Mouse (Mus musculus): ENCODE measurements around the gene Dnttip1. TPM values are rescaled to one million over a fixed set of nuclear protein-coding genes. Genes with fewer than 3 reads are reported as not detected.

Gene Dnttip1
- polyA plus RNA-seq, 1 experiment from 2014 or later = 56.9 TPM

DNA sequence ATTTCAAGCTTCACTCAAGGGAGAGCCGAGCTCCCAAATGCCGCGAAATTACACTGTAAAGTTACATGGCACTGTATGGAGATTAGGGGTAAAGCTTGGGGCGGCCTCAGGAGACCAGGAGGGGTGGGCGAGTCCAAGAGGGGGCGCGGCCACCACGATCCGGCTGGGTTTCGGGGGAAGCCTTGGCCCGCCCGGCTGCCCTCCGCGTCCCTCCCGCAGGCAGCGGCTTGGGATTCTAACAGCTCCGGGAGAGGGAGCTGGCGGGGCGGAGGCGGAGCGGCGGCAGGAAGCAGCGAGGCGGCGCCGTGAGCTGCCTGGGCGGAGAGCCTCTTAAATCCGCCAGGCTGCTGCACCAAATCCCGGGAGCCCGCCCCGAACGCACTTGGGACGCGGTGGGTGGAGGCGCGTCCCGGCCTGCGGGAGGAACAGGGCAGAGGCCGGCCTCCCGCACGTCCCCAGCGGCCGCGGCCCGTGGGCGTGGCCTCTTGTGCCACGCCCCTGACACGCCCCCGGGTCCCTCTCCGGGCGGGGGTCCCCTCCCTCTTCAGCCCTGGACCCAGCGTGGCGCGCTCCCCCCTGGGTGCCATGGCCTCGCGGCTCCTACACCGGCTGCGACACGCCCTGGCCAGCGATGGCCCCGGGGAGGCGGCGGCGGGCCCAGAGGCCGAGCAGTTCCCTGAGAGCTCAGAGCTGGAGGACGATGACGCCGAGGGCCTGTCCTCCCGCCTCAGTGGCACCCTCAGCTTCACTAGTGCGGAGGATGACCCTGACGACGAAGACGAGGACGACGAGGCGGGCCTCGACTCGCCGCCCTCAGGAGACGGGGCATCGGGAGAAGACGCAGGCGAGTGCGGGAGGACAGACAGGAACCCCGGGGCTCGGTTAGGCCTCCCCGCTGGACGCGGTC is 40.0 kb downstream of the Dnttip1 start, which contains the start of gene Snx21:
TSS of gene Snx21 (plus strand) at position 343 of the 907 bp plus-strand sequence.
- Histone ChIP-seq H3K4me3 (peak within 1 kb of the TSS; percentile 70), H3K27me3 (replicated peaks) (peaks cover 45% of the 10 kb centered on the region), H3K4me1 (peaks cover 53% of the 10 kb centered on the region), H3K27ac (peak within 1 kb of the TSS; percentile 73), H3K9me3 (replicated peaks) (no peaks in the 10 kb centered on the region), H3K36me3 (peaks cover 22% of the 10 kb centered on the region; the same call in 1 of the 2 replicates), H3K4me2 (peak within 1 kb of the TSS; percentile 99), H3K9ac (peak within 1 kb of the TSS; percentile 79)
- WGBS (ENCODE audit: insufficient replicate concordance) = 2% methylated on average over 84 of the region's 89 CpGs
- ATAC-seq = peak; percentile 88

GRCm38 (mm10) chr2:164786388-164786885 is 40.7 kb downstream of the Dnttip1 start:
- Histone ChIP-seq H3K4me2 (peak overlapping the region; percentile 99), H3K36me3 (peaks cover 29% of the 10 kb centered on the region), H3K27ac (peak overlapping the region; percentile 73), H3K27me3 (replicated peaks) (peaks cover 44% of the 10 kb centered on the region), H3K4me3 (peak overlapping the region; percentile 70), H3K9ac (peak overlapping the region; percentile 79), H3K9me3 (replicated peaks) (no peaks in the 10 kb centered on the region), H3K4me1 (peaks cover 55% of the 10 kb centered on the region)
- WGBS (ENCODE audit: insufficient replicate concordance) = 14% methylated on average over 15 of the region's 15 CpGs
- ATAC-seq = no peak

GRCm38 (mm10) chr2:164787032-164787431 is 41.2 kb downstream of the Dnttip1 start:
- H3K27ac ChIP-seq = no peak overlapping the region
- H3K9ac ChIP-seq = no peak overlapping the region
- ATAC-seq = no peak
- H3K4me3 ChIP-seq = 0 out of 2 replicates have a peak overlapping the region, but pooled peaks have one; percentile 70
- H3K27me3 ChIP-seq (replicated peaks) = peaks cover 38% of the 10 kb centered on the region
- peaks cover 35% of the 10 kb centered on the region for H3K36me3 ChIP-seq
- H3K4me2 ChIP-seq = peak overlapping the region; percentile 99
- H3K4me1 ChIP-seq = peaks cover 55% of the 10 kb centered on the region
- WGBS (ENCODE audit: insufficient replicate concordance) = 59% methylated on average over 3 of the region's 3 CpGs
- H3K9me3 ChIP-seq (replicated peaks) = no peaks in the 10 kb centered on the region

- Histone ChIP-seq H3K9ac (no peak overlapping the region), H3K9me3 (replicated peaks) (no peaks in the 10 kb centered on the region), H3K4me2 (no peak overlapping the region), H3K4me1 (peaks cover 55% of the 10 kb centered on the region), H3K36me3 (peaks cover 43% of the 10 kb centered on the region), H3K27me3 (replicated peaks) (peaks cover 36% of the 10 kb centered on the region), H3K4me3 (no peak overlapping the region), H3K27ac (no peak overlapping the region)
- no peak for ATAC-seq
- WGBS (ENCODE audit: insufficient replicate concordance) = 81% methylated on average over 10 of the region's 10 CpGs
These were observed 42.0 kb downstream of the Dnttip1 start for GRCm38 (mm10) chr2:164787779-164788178.

- ATAC-seq = peak; percentile 61
- Histone ChIP-seq H3K36me3 (peaks cover 49% of the 10 kb centered on the region), H3K4me2 (peak overlapping the region; percentile 24), H3K27me3 (replicated peaks) (peaks cover 36% of the 10 kb centered on the region), H3K9me3 (replicated peaks) (no peaks in the 10 kb centered on the region), H3K4me1 (peaks cover 59% of the 10 kb centered on the region), H3K9ac (peak overlapping the region; percentile 18; the same call in 1 of the 2 replicates), H3K4me3 (no peak overlapping the region), H3K27ac (peak overlapping the region; percentile 16; the same call in 1 of the 2 replicates)
- WGBS (ENCODE audit: insufficient replicate concordance) = 62% methylated on average over 4 of the region's 4 CpGs
These were observed 42.6 kb downstream of the Dnttip1 start for GRCm38 (mm10) chr2:164788411-164788810.

- Histone ChIP-seq H3K9ac (no peak overlapping the region), H3K9me3 (replicated peaks) (no peaks in the 10 kb centered on the region), H3K4me1 (peaks cover 53% of the 10 kb centered on the region), H3K27ac (no peak overlapping the region; the same call in 1 of the 2 replicates), H3K36me3 (peaks cover 65% of the 10 kb centered on the region), H3K27me3 (replicated peaks) (peaks cover 18% of the 10 kb centered on the region), H3K4me2 (no peak overlapping the region), H3K4me3 (no peak overlapping the region)
- 78% methylated on average over 4 of the region's 4 CpGs for WGBS (ENCODE audit: insufficient replicate concordance)
- no peak for ATAC-seq
These were observed 44.7 kb downstream of the Dnttip1 start for GRCm38 (mm10) chr2:164790451-164790850.

DNA sequence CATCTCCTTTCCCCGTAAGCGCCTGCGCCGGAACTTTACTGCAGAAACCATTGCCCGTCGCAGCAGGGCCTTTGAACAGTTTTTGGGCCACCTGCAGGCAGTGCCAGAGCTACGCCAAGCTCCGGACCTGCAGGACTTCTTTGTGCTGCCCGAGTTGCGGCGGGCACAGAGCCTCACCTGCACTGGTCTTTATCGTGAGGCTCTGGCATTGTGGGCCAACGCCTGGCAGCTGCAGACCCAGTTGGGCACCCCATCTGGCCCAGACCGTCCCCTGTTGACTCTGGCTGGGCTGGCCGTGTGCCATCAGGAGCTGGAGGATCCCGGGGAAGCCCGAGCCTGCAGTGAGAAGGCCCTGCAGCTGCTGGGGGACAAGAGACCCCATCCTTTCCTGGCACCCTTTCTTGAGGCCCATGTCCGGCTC is 46.1 kb downstream of the Dnttip1 start:
- Histone ChIP-seq H3K4me3 (no peak overlapping the region), H3K9me3 (replicated peaks) (no peaks in the 10 kb centered on the region), H3K4me2 (no peak overlapping the region), H3K27me3 (replicated peaks) (peaks cover 4% of the 10 kb centered on the region), H3K36me3 (peaks cover 79% of the 10 kb centered on the region), H3K4me1 (peaks cover 39% of the 10 kb centered on the region), H3K9ac (no peak overlapping the region), H3K27ac (peak overlapping the region; percentile 9; the same call in 1 of the 2 replicates)
- ATAC-seq = no peak
- WGBS (ENCODE audit: insufficient replicate concordance) = 90% methylated on average over 18 of the region's 18 CpGs

- H3K27me3 ChIP-seq (replicated peaks) = no peaks in the 10 kb centered on the region
- no peaks in the 10 kb centered on the region for H3K9me3 ChIP-seq (replicated peaks)
- H3K4me2 ChIP-seq = no peak overlapping the region
- H3K36me3 ChIP-seq = peaks cover 85% of the 10 kb centered on the region
- H3K9ac ChIP-seq = no peak overlapping the region
- H3K4me1 ChIP-seq = peaks cover 32% of the 10 kb centered on the region
- H3K27ac ChIP-seq = no peak overlapping the region
- WGBS (ENCODE audit: insufficient replicate concordance) = 85% methylated on average over 12 of the region's 12 CpGs
- no peak overlapping the region for H3K4me3 ChIP-seq
- ATAC-seq = no peak
These were observed 46.8 kb downstream of the Dnttip1 start for GRCm38 (mm10) chr2:164792400-164793190.

GRCm38 (mm10) chr2:164793236-164793635 is 47.5 kb downstream of the Dnttip1 start:
- Histone ChIP-seq H3K9ac (no peak overlapping the region), H3K4me1 (peaks cover 26% of the 10 kb centered on the region), H3K4me2 (no peak overlapping the region), H3K4me3 (no peak overlapping the region), H3K27ac (0 out of 2 replicates have a peak overlapping the region, but pooled peaks have one; percentile 4), H3K36me3 (peaks cover 90% of the 10 kb centered on the region), H3K27me3 (replicated peaks) (no peaks in the 10 kb centered on the region), H3K9me3 (replicated peaks) (no peaks in the 10 kb centered on the region)
- ATAC-seq = peak; percentile 24; the same call in 1 of the 2 replicates
- 89% methylated on average over 3 of the region's 3 CpGs for WGBS (ENCODE audit: insufficient replicate concordance)

GRCm38 (mm10) chr2:164793772-164794171 is 48.0 kb downstream of the Dnttip1 start:
- H3K27ac ChIP-seq = peak overlapping the region; percentile 4; the same call in 1 of the 2 replicates

DNA sequence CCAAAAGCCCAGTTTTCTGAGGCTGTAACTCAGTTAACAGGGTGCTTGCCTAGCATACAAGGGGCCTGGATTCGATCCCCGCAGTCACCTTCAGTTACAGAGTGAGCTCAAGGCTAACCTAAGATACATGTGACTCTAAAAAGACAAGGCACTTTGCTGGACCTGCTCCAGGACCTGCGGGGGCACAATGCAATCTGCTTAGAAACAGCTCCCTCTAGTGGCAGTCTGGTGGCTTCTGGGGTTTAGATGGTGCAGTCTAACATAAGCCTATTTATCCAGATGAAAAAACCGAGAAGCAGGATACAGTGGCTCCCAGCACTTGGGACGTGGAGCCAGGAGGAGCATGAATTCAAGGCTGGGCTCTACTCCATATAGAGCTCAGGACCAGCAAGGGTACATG is 48.5 kb downstream of the Dnttip1 start:
- ATAC-seq = peak; percentile 70; the same call in 1 of the 2 replicates
- no peak overlapping the region for H3K9ac ChIP-seq
- WGBS (ENCODE audit: insufficient replicate concordance) = 31% methylated on average over 5 of the region's 5 CpGs

More at GRCm38 (mm10) chr2:164793772-164794171, 48.0 kb downstream of the Dnttip1 start:
- H3K4me1 ChIP-seq = peaks cover 21% of the 10 kb centered on the region
- peaks cover 90% of the 10 kb centered on the region for H3K36me3 ChIP-seq
- no peak for ATAC-seq
- H3K9ac ChIP-seq = no peak overlapping the region
- no peaks in the 10 kb centered on the region for H3K27me3 ChIP-seq (replicated peaks)
- no peak overlapping the region for H3K4me2 ChIP-seq
- 80% methylated on average over 2 of the region's 2 CpGs for WGBS (ENCODE audit: insufficient replicate concordance)
- no peak overlapping the region for H3K4me3 ChIP-seq
- no peaks in the 10 kb centered on the region for H3K9me3 ChIP-seq (replicated peaks)

More for the DNA sequence above, 48.5 kb downstream of the Dnttip1 start:
- Histone ChIP-seq H3K4me3 (no peak overlapping the region), H3K9me3 (replicated peaks) (no peaks in the 10 kb centered on the region), H3K27me3 (replicated peaks) (no peaks in the 10 kb centered on the region), H3K4me1 (peaks cover 18% of the 10 kb centered on the region), H3K27ac (no peak overlapping the region), H3K36me3 (peaks cover 92% of the 10 kb centered on the region), H3K4me2 (no peak overlapping the region)
